Mouse (Mus musculus) liver, embryonic 15.5 days (tissue): ENCODE measurements around the gene Gemin7. TPM values are rescaled to one million over a fixed set of nuclear protein-coding genes. Genes with fewer than 3 reads are reported as not detected.
A peak's percentile ranks its signal among the peaks of the same experiment; 100 is the strongest.

Experiments used
- ATAC-seq: fragments of 200-750 bp; cut with Nextera tagmentation; 2 replicates; pipeline ENCODE4 v1.8.0; 2017; ENCODE audit warnings: moderate number of reproducible peaks, mild to moderate bottlenecking, moderate library complexity; ENCODE audit not compliant: insufficient read depth
- H3K27ac ChIP-seq: fragments of 300-500 bp; sonication (generic); replicated peaks from 2 replicates; pipeline ENCODE4 v1.5.1; 2015; ENCODE audit warnings: mild to moderate bottlenecking, inconsistent platforms
- H3K27me3 ChIP-seq: fragments of 300-500 bp; sonication (generic); 2 replicates; pipeline ENCODE4 v1.6.1; 2015; ENCODE audit warnings: mild to moderate bottlenecking, inconsistent platforms
- H3K36me3 ChIP-seq: fragments of 300-500 bp; sonication (generic); replicated peaks from 2 replicates; pipeline ENCODE4 v1.6.1; 2015; ENCODE audit warnings: moderate library complexity, mild to moderate bottlenecking, inconsistent platforms
- H3K4me1 ChIP-seq: fragments of 300-500 bp; sonication (generic); replicated peaks from 2 replicates; pipeline ENCODE4 v1.6.1; 2015; ENCODE audit warnings: inconsistent platforms
- H3K4me2 ChIP-seq: fragments of 300-500 bp; sonication (generic); 2 replicates; pipeline ENCODE4 v1.6.1; 2015; ENCODE audit warnings: moderate library complexity, mild to moderate bottlenecking, inconsistent platforms
- H3K4me3 ChIP-seq: fragments of 300-500 bp; sonication (generic); replicated peaks from 2 replicates; pipeline ENCODE4 v1.5.1; 2015; ENCODE audit warnings: mild to moderate bottlenecking, inconsistent platforms
- H3K9ac ChIP-seq: fragments of 300-500 bp; sonication (generic); 2 replicates; pipeline ENCODE4 v1.6.1; 2015; ENCODE audit warnings: moderate library complexity, mild to moderate bottlenecking, inconsistent platforms
- H3K9me3 ChIP-seq: fragments of 300-500 bp; sonication (generic); replicated peaks from 2 replicates; pipeline ENCODE4 v1.6.1; 2016; ENCODE audit warnings: inconsistent platforms
- WGBS: fragments of 180-500 bp; shearing (Covaris S2); methylation state at CpG from one replicate; pipeline ENCODE4 v1.1.7; 2015; ENCODE audit warnings: mixed read lengths; ENCODE audit not compliant: insufficient replicate concordance; 5-methylcytosine and 5-hydroxymethylcytosine counted together
- polyA plus RNA-seq: library from polyadenylated mRNA; unstranded; fragments of >200 nt; fragmentation: Nextera tagmentation; extraction: Ambion mirVana; gene quantifications from 2 replicates; pipeline ENCODE4 v1.2.1, GENCODE M21; 2015

Gene Gemin7
- polyA plus RNA-seq, 1 experiment from 2014 or later, result 79.6 TPM

- Histone ChIP-seq H3K27ac (peak overlapping the region; percentile 94), H3K4me3 (peak overlapping the region; percentile 94), H3K4me2 (peak overlapping the region; percentile 90), H3K36me3 (peaks cover 46% of the 10 kb centered on the region), H3K9ac (peak overlapping the region; percentile 96), H3K4me1 (peaks cover 84% of the 10 kb centered on the region), H3K9me3 (no peaks in the 10 kb centered on the region), H3K27me3 (no peaks in the 10 kb centered on the region)
- no peak for ATAC-seq
- 2% methylated on average over 11 of the region's 11 CpGs for WGBS
Observed at GRCm38 (mm10) chr7:19561431-19561764, 16.0 kb downstream of the Gemin7 start.

GRCm38 (mm10) chr7:19560491-19561260 lies 16.7 kb downstream of the Gemin7 start:
- no peak for ATAC-seq
- Histone ChIP-seq H3K4me1 (peaks cover 81% of the 10 kb centered on the region), H3K9ac (peak overlapping the region; percentile 96), H3K27me3 (no peaks in the 10 kb centered on the region), H3K36me3 (peaks cover 48% of the 10 kb centered on the region), H3K9me3 (no peaks in the 10 kb centered on the region), H3K27ac (peak overlapping the region; percentile 94), H3K4me3 (peak overlapping the region; percentile 94), H3K4me2 (peak overlapping the region; percentile 90)
- 5% methylated on average over 11 of the region's 11 CpGs for WGBS

GRCm38 (mm10) chr7:19558965-19559364 lies 18.4 kb downstream of the Gemin7 start:
- Histone ChIP-seq H3K4me1 (peaks cover 68% of the 10 kb centered on the region), H3K4me2 (peak overlapping the region; percentile 90), H3K27ac (peak overlapping the region; percentile 45; the same call in 1 of the 2 replicates), H3K27me3 (no peaks in the 10 kb centered on the region), H3K9ac (peak overlapping the region; percentile 29; the same call in 1 of the 2 replicates), H3K4me3 (peak overlapping the region; percentile 94), H3K9me3 (no peaks in the 10 kb centered on the region), H3K36me3 (peaks cover 48% of the 10 kb centered on the region)
- 52% methylated on average over 2 of the region's 2 CpGs for WGBS
- no peak for ATAC-seq

GRCm38 (mm10) chr7:19557982-19558900 lies 19.2 kb downstream of the Gemin7 start:
- WGBS, result 59% methylated on average over 6 of the region's 6 CpGs
- Histone ChIP-seq H3K27me3 (no peaks in the 10 kb centered on the region), H3K9me3 (no peaks in the 10 kb centered on the region), H3K36me3 (peaks cover 56% of the 10 kb centered on the region), H3K4me2 (peak overlapping the region; percentile 90), H3K4me3 (peak overlapping the region; percentile 94), H3K27ac (peak overlapping the region; percentile 45; the same call in 1 of the 2 replicates), H3K4me1 (peaks cover 64% of the 10 kb centered on the region), H3K9ac (peak overlapping the region; percentile 29; the same call in 1 of the 2 replicates)
- ATAC-seq, result peak; percentile 4; the same call in 1 of the 2 replicates

GRCm38 (mm10) chr7:19557086-19557485 lies 20.3 kb downstream of the Gemin7 start:
- WGBS, result 83% methylated on average over 2 of the region's 2 CpGs
- Histone ChIP-seq H3K4me1 (peaks cover 64% of the 10 kb centered on the region), H3K4me3 (no peak overlapping the region), H3K27ac (no peak overlapping the region), H3K9ac (no peak overlapping the region), H3K4me2 (no peak overlapping the region), H3K36me3 (peaks cover 66% of the 10 kb centered on the region), H3K27me3 (no peaks in the 10 kb centered on the region), H3K9me3 (no peaks in the 10 kb centered on the region)
- no peak for ATAC-seq

- Histone ChIP-seq H3K4me3 (no peak overlapping the region), H3K4me1 (peaks cover 53% of the 10 kb centered on the region), H3K4me2 (no peak overlapping the region), H3K9ac (no peak overlapping the region), H3K27me3 (no peaks in the 10 kb centered on the region), H3K9me3 (no peaks in the 10 kb centered on the region), H3K36me3 (peaks cover 73% of the 10 kb centered on the region), H3K27ac (no peak overlapping the region)
- ATAC-seq, result no peak
- 94% methylated on average over 1 of the region's 1 CpGs for WGBS
Observed at GRCm38 (mm10) chr7:19554168-19554567, 23.2 kb downstream of the Gemin7 start.

GRCm38 (mm10) chr7:19552443-19552842 lies 25.0 kb downstream of the Gemin7 start:
- peaks cover 52% of the 10 kb centered on the region for H3K4me1 ChIP-seq
- H3K4me3 ChIP-seq, result no peak overlapping the region
- H3K4me2 ChIP-seq, result no peak overlapping the region
- peaks cover 61% of the 10 kb centered on the region for H3K36me3 ChIP-seq
- 30% methylated on average over 2 of the region's 2 CpGs for WGBS
- H3K9me3 ChIP-seq, result no peaks in the 10 kb centered on the region
- H3K9ac ChIP-seq, result no peak overlapping the region
- H3K27ac ChIP-seq, result 0 out of 2 replicates have a peak overlapping the region, but pooled peaks have one; percentile 7
- ATAC-seq, result no peak
- no peaks in the 10 kb centered on the region for H3K27me3 ChIP-seq

GRCm38 (mm10) chr7:19551634-19552033 lies 25.8 kb downstream of the Gemin7 start:
- Histone ChIP-seq H3K4me1 (peaks cover 52% of the 10 kb centered on the region), H3K27ac (peak overlapping the region; percentile 7; the same call in 1 of the 2 replicates), H3K36me3 (peaks cover 54% of the 10 kb centered on the region), H3K9ac (no peak overlapping the region), H3K4me2 (no peak overlapping the region), H3K9me3 (no peaks in the 10 kb centered on the region), H3K27me3 (no peaks in the 10 kb centered on the region), H3K4me3 (no peak overlapping the region)
- no peak for ATAC-seq
- 86% methylated on average over 5 of the region's 5 CpGs for WGBS

GRCm38 (mm10) chr7:19549394-19549793 lies 28.0 kb downstream of the Gemin7 start:
- no peak overlapping the region for H3K27ac ChIP-seq
- H3K4me2 ChIP-seq, result no peak overlapping the region
- peaks cover 32% of the 10 kb centered on the region for H3K36me3 ChIP-seq
- no peaks in the 10 kb centered on the region for H3K9me3 ChIP-seq
- H3K4me3 ChIP-seq, result no peak overlapping the region
- no peak for ATAC-seq
- H3K4me1 ChIP-seq, result peaks cover 61% of the 10 kb centered on the region
- H3K27me3 ChIP-seq, result no peaks in the 10 kb centered on the region
- 84% methylated on average over 10 of the region's 10 CpGs for WGBS
- H3K9ac ChIP-seq, result no peak overlapping the region

GRCm38 (mm10) chr7:19547344-19547969 lies 29.9 kb downstream of the Gemin7 start:
- Histone ChIP-seq H3K9ac (no peak overlapping the region), H3K27me3 (no peaks in the 10 kb centered on the region), H3K36me3 (peaks cover 19% of the 10 kb centered on the region), H3K27ac (peak overlapping the region; percentile 38; the same call in 1 of the 2 replicates), H3K4me3 (no peak overlapping the region), H3K9me3 (no peaks in the 10 kb centered on the region), H3K4me2 (no peak overlapping the region), H3K4me1 (peaks cover 67% of the 10 kb centered on the region)
- peak; percentile 44; the same call in 1 of the 2 replicates for ATAC-seq
- 77% methylated on average over 2 of the region's 2 CpGs for WGBS
